Mouse (Mus musculus) liver, embryonic 14.5 days (tissue): Measurements from ENCODE around the gene Abtb2. TPM values are rescaled to one million over a fixed set of nuclear protein-coding genes. Genes with fewer than 3 reads are reported as not detected.

Experiments
- ATAC-seq: fragments of 200-750 bp; cut with Nextera tagmentation; 2 replicates; pipeline ENCODE4 v1.8.0; 2017; ENCODE audit warnings: moderate number of reproducible peaks, mild to moderate bottlenecking, moderate library complexity; ENCODE audit not compliant: insufficient read depth
- DNase-seq, 3 experiments: peaks; one replicate each; pipeline ENCODE4 v3.0.0-alpha.2; 2012 to 2013; ENCODE audit warnings: low read depth in 3 of 3, low spot score in 3 of 3
- H3K27ac ChIP-seq: fragments of 300-500 bp; sonication (generic); 2 replicates; pipeline ENCODE4 v1.5.1; 2014; ENCODE audit warnings: moderate library complexity, mild to moderate bottlenecking, control low read depth, inconsistent platforms
- H3K27me3 ChIP-seq: fragments of 300-500 bp; sonication (generic); 2 replicates; pipeline ENCODE4 v1.6.1; 2014; ENCODE audit warnings: mild to moderate bottlenecking, low read length, moderate library complexity; ENCODE audit not compliant: control insufficient read depth, insufficient read depth
- H3K36me3 ChIP-seq: fragments of 300-500 bp; sonication (generic); replicated peaks from 2 replicates; pipeline ENCODE4 v1.6.1; 2014; ENCODE audit warnings: low read depth; ENCODE audit not compliant: control insufficient read depth, insufficient read depth
- H3K4me1 ChIP-seq, 2 experiments: fragments of 200-500 bp in 1 of 2; fragments of 300-500 bp in 1 of 2; sonication (generic) in 1 of 2; replicated peaks; 2 replicates each; pipeline ENCODE4 v1.6.1; 2012 to 2014; ENCODE audit warnings: antibody characterized with exemption in 1 of 2, inconsistent platforms in 1 of 2, low read length in 1 of 2; ENCODE audit not compliant: control insufficient read depth in 2 of 2, insufficient read depth in 2 of 2
- H3K4me2 ChIP-seq: fragments of 300-500 bp; sonication (generic); 2 replicates; pipeline ENCODE4 v1.6.1; 2014; ENCODE audit warnings: low read depth, mild to moderate bottlenecking, control low read depth, moderate library complexity
- H3K4me3 ChIP-seq, 2 experiments: fragments of 200-500 bp in 1 of 2; fragments of 300-500 bp in 1 of 2; sonication (generic) in 1 of 2; 2 replicates each; pipeline ENCODE4 v1.5.1; 2012 to 2014; ENCODE audit warnings: low read depth in 2 of 2, low read length in 2 of 2, mild to moderate bottlenecking in 2 of 2, control low read depth in 1 of 2, inconsistent platforms in 1 of 2, moderate library complexity in 1 of 2; ENCODE audit not compliant: insufficient read depth in 1 of 2
- H3K9ac ChIP-seq: fragments of 300-500 bp; sonication (generic); replicated peaks from 2 replicates; pipeline ENCODE4 v1.6.1; 2014; ENCODE audit warnings: mild to moderate bottlenecking, control low read depth, moderate library complexity
- H3K9me3 ChIP-seq: fragments of 300-500 bp; sonication (generic); 2 replicates; pipeline ENCODE4 v1.6.1; 2016; ENCODE audit warnings: low read length, mixed read lengths; ENCODE audit not compliant: control insufficient read depth
- CTCF ChIP-seq: IDR thresholded peaks from 2 replicates; pipeline ENCODE4 v1.5.1; 2016; ENCODE audit warnings: antibody characterized with exemption, low read depth, control low read depth
- EP300 ChIP-seq: IDR thresholded peaks from 2 replicates; pipeline ENCODE4 v1.6.1; 2016; ENCODE audit warnings: antibody characterized with exemption, low read depth
- WGBS: fragments of 180-500 bp; shearing (Covaris S2); extraction: QIAGEN DNeasy Blood & Tissue Kit; methylation state at CpG from one replicate; pipeline ENCODE4 v1.1.7; 2014; ENCODE audit not compliant: insufficient replicate concordance; 5-methylcytosine and 5-hydroxymethylcytosine counted together
- polyA plus RNA-seq, 2 experiments: library from polyadenylated mRNA; depleted of rRNA in 1 of 2; stranded (reverse) in 1 of 2; unstranded in 1 of 2; fragments of >200 nt; fragmentation: Nextera tagmentation in 1 of 2; extraction: Ambion mirVana in 1 of 2; gene quantifications; 2 replicates each; pipeline versions ENCODE4 v1.2.1 to v1.2.3; 2012 to 2014

The Abtb2 gene
- polyA plus RNA-seq, 2 experiments: 1.2 to 1.7 TPM

GRCm38 (mm10) chr2:103576371-103576770 is 10.3 kb downstream of the Abtb2 start:
- ATAC-seq (no peak), DNase-seq (no peak)
- Histone ChIP-seq H3K9me3 (no peaks in the 10 kb centered on the region), H3K4me3 (no peak overlapping the region), H3K27me3 (no peaks in the 10 kb centered on the region), H3K9ac (no peak overlapping the region), H3K4me1 (peaks cover 3 to 19% of the 10 kb centered on the region in 2 experiments), H3K27ac (no peak overlapping the region), H3K4me2 (no peak overlapping the region), H3K36me3 (no peaks in the 10 kb centered on the region)
- TF ChIP-seq CTCF (no peak), EP300 (no peak)
- 61% methylated on average over 3 of the region's 3 CpGs for WGBS

GRCm38 (mm10) chr2:103577752-103578662 is 11.9 kb downstream of the Abtb2 start:
- DNase-seq: no peak

GRCm38 (mm10) chr2:103578663-103579213 is 12.6 kb downstream of the Abtb2 start:
- no peaks in the 10 kb centered on the region for H3K9me3 ChIP-seq
- 70% methylated on average over 10 of the region's 10 CpGs for WGBS
- no peaks in the 10 kb centered on the region for H3K27me3 ChIP-seq
- no peaks in the 10 kb centered on the region for H3K36me3 ChIP-seq
- DNase-seq (no peak), ATAC-seq (no peak)
- H3K27ac ChIP-seq: no peak overlapping the region
- H3K4me3 ChIP-seq: no peak overlapping the region
- H3K9ac ChIP-seq: no peak overlapping the region
- H3K4me2 ChIP-seq: 0 out of 2 replicates have a peak overlapping the region, but pooled peaks have one; percentile 9
- peaks cover 18 to 34% of the 10 kb centered on the region in 2 experiments for H3K4me1 ChIP-seq
- TF ChIP-seq CTCF: no peak
- TF ChIP-seq EP300: no peak

More at GRCm38 (mm10) chr2:103577752-103578662, 11.9 kb downstream of the Abtb2 start:
- 0 out of 2 replicates have a peak overlapping the region, but pooled peaks have one; percentile 9 for H3K4me2 ChIP-seq
- H3K27ac ChIP-seq: no peak overlapping the region
- WGBS: 56% methylated on average over 7 of the region's 7 CpGs
- H3K4me3 ChIP-seq: no peak overlapping the region
- no peak overlapping the region for H3K9ac ChIP-seq
- TF ChIP-seq CTCF: no peak
- no peak for TF ChIP-seq EP300
- H3K9me3 ChIP-seq: no peaks in the 10 kb centered on the region
- no peaks in the 10 kb centered on the region for H3K36me3 ChIP-seq
- no peaks in the 10 kb centered on the region for H3K27me3 ChIP-seq
- ATAC-seq: no peak
- H3K4me1 ChIP-seq: peaks cover 12 to 27% of the 10 kb centered on the region in 2 experiments

GRCm38 (mm10) chr2:103580756-103581155 is 14.6 kb downstream of the Abtb2 start:
- Histone ChIP-seq H3K27me3 (no peaks in the 10 kb centered on the region), H3K4me1 (peaks cover 38 to 51% of the 10 kb centered on the region in 2 experiments), H3K9ac (no peak overlapping the region), H3K27ac (no peak overlapping the region), H3K9me3 (no peaks in the 10 kb centered on the region), H3K4me3 (no peak overlapping the region), H3K36me3 (no peaks in the 10 kb centered on the region), H3K4me2 (no peak overlapping the region)
- WGBS: 63% methylated on average over 8 of the region's 8 CpGs
- TF ChIP-seq CTCF: no peak
- DNase-seq (no peak), ATAC-seq (no peak)

GRCm38 (mm10) chr2:103581369-103581897 is 15.3 kb downstream of the Abtb2 start:
- Histone ChIP-seq H3K27me3 (no peaks in the 10 kb centered on the region), H3K4me3 (no peak overlapping the region), H3K4me1 (peaks cover 38 to 48% of the 10 kb centered on the region in 2 experiments), H3K36me3 (no peaks in the 10 kb centered on the region), H3K9ac (no peak overlapping the region), H3K27ac (no peak overlapping the region), H3K9me3 (no peaks in the 10 kb centered on the region), H3K4me2 (no peak overlapping the region)
- no peak for TF ChIP-seq EP300
- TF ChIP-seq CTCF: no peak
- 67% methylated on average over 7 of the region's 7 CpGs for WGBS
- no peak for DNase-seq
- ATAC-seq: no peak
